Mouse (Mus musculus): ENCODE measurements around the gene Ano9.

DNA sequence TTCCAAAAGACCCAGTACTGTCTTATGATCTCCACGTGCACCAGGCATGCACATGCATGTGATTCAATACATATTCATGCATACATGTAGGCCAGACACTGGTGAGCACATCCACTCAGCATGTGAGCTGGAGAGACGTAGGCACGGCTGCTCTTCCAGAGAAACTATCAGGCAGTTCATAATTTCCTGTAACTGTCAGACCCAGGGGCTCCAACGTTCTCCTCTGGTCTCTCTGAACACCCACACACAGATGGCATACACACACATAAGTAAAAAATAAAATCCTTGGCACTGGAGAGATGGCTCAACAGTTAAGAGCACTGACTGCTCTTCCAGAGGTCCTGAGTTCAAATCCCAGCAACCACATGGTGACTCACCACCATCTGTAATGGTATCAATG lies 43.8 kb downstream of the Ano9 start:
- TF ChIP-seq CTCF (IDR thresholded peaks at IDR 0.05; ENCODE audit: low read depth, low read length) (no peak), GATA2 (IDR thresholded peaks at IDR 0.05; ENCODE audit: borderline replicate concordance, low read depth, low read length) (no peak), POLR2AphosphoS5 (IDR thresholded peaks at IDR 0.05; ENCODE audit: insufficient replicate concordance, low read depth, low read length) (no peak), GATA1 (IDR thresholded peaks at IDR 0.05; ENCODE audit: borderline replicate concordance, low read length) (no peak)

All from G1E (cell line).